Mouse (Mus musculus) E14TG2a.4 (cell line): ENCODE measurements around the gene Tmem59l.
"Not testable (repeated sequence)": the region's sequence is repeated elsewhere in the genome, so short reads cannot be mapped to it uniquely, and the experiment has no call there.

Experiments used
- H3K27me3 ChIP-seq: 2 replicates; pipeline ENCODE4 v1.6.1; 2014; ENCODE audit warnings: low read length, control low read depth; ENCODE audit not compliant: insufficient read depth
- H3K36me3 ChIP-seq: 2 replicates; pipeline ENCODE4 v1.6.1; 2014; ENCODE audit warnings: low read length, control low read depth; ENCODE audit not compliant: insufficient read depth
- H3K4me1 ChIP-seq: replicated peaks from 2 replicates; pipeline ENCODE4 v1.6.1; 2014; ENCODE audit warnings: low read depth, low read length, control low read depth
- H3K4me3 ChIP-seq: replicated peaks from 2 replicates; pipeline ENCODE4 v1.5.1; 2014; ENCODE audit warnings: mild to moderate bottlenecking, low read length
- H3K9me3 ChIP-seq: 2 replicates; pipeline ENCODE4 v1.6.1; 2014; ENCODE audit warnings: low read length, control low read depth
- CTCF ChIP-seq: conservative IDR thresholded peaks from 2 replicates; pipeline ENCODE4 v1.5.1; 2014; ENCODE audit warnings: low read length
- NANOG ChIP-seq: IDR thresholded peaks from 2 replicates; pipeline ENCODE4 v1.6.1; 2014; ENCODE audit warnings: borderline replicate concordance, low read length, mixed read lengths
- POU5F1 ChIP-seq: IDR thresholded peaks from 2 replicates; pipeline ENCODE4 v1.6.1; 2014; ENCODE audit warnings: low read length, borderline replicate concordance

The Tmem59l gene

DNA sequence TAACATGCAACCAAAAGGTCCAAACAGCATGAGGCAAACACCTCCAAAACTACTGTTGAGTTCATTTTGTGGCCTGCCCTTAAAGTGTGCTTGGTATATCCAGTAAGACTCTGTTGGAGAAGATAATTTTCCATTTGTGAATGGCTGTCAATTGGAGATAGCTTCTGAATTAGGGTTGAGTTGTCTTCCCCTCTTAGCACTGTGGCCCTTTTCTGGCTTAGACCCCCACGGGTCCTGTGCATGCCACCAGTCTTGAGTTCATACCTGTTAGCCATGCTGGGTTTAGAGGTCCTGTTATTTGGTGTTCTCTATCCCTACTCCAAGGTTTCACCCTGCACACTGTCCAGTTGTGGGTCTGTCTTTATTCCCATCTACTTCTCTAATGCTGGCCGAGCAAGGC, 24.6 kb upstream of the Tmem59l start:
- Histone ChIP-seq H3K4me3 (peak overlapping the region; percentile 97), H3K36me3 (peaks cover 79% of the 10 kb centered on the region), H3K27me3 (no peaks in the 10 kb centered on the region), H3K4me1 (peaks cover 73% of the 10 kb centered on the region), H3K9me3 (no peaks in the 10 kb centered on the region)
- TF ChIP-seq CTCF (no peak), NANOG (no peak), POU5F1 (no peak)

DNA sequence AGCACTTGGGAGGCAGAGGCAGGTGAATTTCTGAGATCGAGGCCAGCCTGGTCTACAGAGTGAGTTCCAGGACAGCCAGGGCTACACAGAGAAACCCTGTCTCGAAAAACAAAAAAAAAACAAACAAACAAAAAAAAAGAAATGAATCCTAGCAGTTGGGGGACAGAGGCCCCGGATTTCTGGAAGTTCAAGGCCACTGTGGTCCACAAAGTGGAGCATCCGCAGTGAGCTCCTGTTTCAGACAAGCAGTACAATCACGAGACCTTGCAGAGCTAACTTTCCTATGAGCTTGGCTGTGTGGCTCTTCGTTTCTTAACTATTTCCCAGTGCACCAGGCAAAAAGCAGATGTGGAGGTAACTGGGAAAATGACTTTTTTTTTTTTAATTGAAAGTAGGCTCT, 24.0 kb upstream of the Tmem59l start:
- H3K4me3 ChIP-seq: peak overlapping the region; percentile 97
- H3K36me3 ChIP-seq: peaks cover 73% of the 10 kb centered on the region
- H3K9me3 ChIP-seq, H3K27me3 ChIP-seq: not testable (repeated sequence)
- peaks cover 68% of the 10 kb centered on the region for H3K4me1 ChIP-seq

DNA sequence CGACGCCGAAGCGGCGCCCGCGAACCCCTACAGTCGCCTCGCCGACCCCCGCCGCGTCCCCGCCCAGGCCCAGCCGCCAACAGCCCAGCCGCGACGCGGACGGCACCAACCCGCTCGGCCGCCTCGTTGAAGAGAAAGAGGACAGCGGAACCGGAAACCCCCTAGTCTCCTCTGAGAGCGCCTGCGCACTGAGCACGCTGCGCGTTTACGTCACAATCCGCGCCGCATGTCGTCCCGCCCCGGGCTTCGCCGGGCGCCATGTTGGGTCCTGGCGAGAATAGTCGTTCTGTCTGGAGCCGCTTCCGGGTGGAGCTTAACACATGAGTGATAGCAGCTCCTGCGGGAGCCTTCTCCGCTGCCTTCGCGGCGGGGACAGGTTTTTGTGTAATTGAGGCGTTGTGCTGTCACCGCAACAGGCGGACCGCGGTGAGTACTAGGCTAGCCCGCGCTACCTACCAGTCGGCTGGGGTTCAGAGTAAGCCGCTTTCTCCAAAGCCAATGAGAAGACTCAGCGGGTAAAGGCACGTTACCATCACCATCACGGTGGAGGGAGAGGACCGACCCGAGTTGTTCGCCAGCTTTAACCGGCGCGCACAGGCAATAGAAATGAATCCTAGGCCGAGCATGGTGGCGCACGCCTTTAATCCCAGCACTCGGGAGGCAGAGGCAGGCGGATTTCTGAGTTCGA, 23.2 kb upstream of the Tmem59l start, which contains the start of gene Uba52:
Gene Uba52, minus strand, starts transcription at position 574 of the 688 bp plus-strand sequence.
- Histone ChIP-seq H3K27me3 (no peaks in the 10 kb centered on the region), H3K9me3 (no peaks in the 10 kb centered on the region), H3K4me3 (peak within 1 kb of the TSS; percentile 97), H3K36me3 (peaks cover 68% of the 10 kb centered on the region), H3K4me1 (peaks cover 71% of the 10 kb centered on the region)
- TF ChIP-seq CTCF (no peak), POU5F1 (no peak), NANOG (no peak)

DNA sequence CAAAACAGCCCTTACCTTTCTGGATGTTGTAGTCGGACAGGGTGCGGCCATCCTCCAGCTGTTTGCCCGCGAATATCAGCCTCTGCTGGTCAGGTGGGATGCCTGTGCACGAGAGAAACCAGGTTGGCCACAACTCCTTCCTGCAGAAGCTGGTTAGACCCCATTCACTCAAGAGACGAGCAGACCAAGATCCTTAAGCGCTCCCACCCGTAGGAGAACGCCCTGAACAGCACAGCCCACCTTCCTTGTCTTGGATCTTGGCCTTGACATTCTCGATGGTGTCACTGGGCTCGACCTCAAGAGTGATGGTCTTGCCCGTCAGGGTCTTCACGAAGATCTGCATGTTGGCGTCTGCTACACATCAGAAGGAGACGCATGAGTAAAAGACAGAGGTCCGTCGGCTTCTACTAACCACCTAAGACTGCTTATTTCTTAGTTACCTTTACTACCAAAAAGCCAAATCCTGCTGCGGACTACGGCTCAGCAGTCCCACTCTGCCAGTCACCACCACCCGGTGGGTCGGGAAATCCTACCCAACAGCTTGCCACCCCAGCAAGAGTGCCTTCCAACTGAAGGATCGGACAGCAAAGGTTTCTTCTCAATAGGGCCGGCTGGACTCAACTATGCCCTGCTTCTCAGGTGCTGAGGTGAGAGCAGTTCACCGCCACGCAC, 22.3 kb upstream of the Tmem59l start:
- peak overlapping the region; percentile 97 for H3K4me3 ChIP-seq
- H3K9me3 ChIP-seq: no peaks in the 10 kb centered on the region
- no peak for TF ChIP-seq POU5F1
- TF ChIP-seq CTCF: no peak
- TF ChIP-seq NANOG: no peak
- peaks cover 68% of the 10 kb centered on the region for H3K36me3 ChIP-seq
- peaks cover 72% of the 10 kb centered on the region for H3K4me1 ChIP-seq
- H3K27me3 ChIP-seq: peaks cover 2% of the 10 kb centered on the region

DNA sequence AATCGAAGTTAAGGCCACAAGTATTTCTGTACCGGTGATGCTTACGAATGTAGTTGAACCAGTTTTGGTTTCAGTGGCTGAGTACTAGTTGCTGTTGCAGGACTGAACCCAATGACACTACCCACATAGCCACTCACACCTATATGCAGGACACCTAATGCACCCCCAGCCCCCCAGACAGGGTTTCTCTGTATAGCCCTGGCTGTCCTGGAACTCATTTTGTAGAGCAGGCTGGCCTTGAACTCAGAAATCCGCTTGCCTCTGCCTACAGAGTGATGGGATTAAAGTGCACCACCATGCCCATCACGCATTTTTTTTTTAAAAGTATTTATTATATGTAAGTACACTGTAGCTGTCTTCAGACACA, 19.9 kb upstream of the Tmem59l start:
- TF ChIP-seq POU5F1 (no peak), CTCF (no peak), NANOG (no peak)
- H3K36me3 ChIP-seq: peaks cover 54% of the 10 kb centered on the region
- peak overlapping the region; percentile 85 for H3K4me3 ChIP-seq
- H3K4me1 ChIP-seq: peaks cover 70% of the 10 kb centered on the region
- H3K27me3 ChIP-seq: peaks cover 23% of the 10 kb centered on the region
- no peaks in the 10 kb centered on the region for H3K9me3 ChIP-seq

DNA sequence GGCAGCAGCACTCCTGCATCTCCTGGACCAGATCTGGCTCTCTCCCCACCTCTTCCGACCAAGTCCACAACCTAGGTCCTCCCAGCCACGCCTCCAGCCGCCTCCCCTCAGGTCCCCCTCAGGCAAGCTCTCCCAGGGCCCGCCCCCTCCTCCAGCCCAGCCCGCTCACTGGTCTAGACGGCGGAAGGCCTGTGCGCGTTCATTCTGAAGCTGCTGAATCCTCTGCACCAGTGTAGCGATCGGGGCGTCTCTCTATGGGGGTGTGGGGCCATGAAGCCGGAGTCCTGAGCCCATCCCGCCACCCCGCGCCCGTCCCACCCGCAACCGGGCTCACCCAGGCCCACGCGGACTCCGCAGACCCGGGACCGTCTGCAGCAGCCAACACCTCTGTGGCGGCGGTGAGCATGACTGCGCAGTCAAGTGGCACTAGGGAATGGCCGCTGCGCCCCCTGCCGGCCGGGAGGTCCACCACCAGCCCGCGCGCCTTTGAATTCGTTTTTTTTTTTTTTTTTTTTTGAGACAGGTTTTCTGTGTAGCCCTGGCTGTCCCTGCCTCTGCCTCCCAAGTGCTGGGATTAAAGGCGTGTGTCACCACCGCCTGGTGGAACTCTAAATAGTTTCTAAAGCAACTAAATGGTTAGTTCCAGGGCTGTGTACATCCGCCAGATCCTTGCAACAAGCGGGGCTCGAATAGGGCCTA, 19.3 kb upstream of the Tmem59l start, which contains the start of gene Rex1bd:
Gene Rex1bd, minus strand, starts transcription at position 425 of the 699 bp plus-strand sequence.
- no peak for TF ChIP-seq POU5F1
- TF ChIP-seq NANOG: no peak
- peak; percentile 59 for TF ChIP-seq CTCF
- Histone ChIP-seq H3K36me3 (peaks cover 49% of the 10 kb centered on the region), H3K4me3 (peak within 1 kb of the TSS; percentile 97), H3K27me3 (peaks cover 28% of the 10 kb centered on the region), H3K4me1 (peaks cover 70% of the 10 kb centered on the region), H3K9me3 (no peaks in the 10 kb centered on the region)

DNA sequence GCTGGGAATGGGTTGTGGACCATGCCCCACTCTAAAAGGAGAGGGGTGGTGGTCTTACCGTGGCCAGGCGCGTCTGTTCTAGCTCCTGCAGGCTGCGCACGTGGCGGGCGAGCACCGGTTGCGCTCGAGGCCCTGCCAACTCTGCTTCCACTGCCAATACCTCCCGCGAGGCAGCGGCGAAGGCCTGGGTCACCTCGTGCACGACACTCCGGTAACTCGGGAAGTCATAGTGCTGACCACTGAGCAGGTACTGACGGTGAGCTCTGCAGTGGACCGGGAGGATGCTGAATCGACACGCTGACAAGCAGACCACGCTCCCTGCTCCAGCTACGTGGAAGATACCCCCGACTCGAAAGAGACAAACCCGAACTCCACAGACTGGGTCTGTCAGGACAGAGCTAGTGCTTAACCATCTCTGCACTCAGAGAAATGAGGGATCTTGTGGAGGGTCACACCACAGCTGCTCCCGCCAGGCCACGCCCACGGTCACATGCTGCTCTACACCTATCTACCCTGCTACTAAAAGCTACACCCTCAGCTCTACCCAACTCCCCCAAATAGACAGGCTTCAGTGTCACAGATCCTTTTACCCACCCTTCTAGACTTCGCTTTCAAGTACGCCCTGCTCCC, 18.7 kb upstream of the Tmem59l start:
- Histone ChIP-seq H3K27me3 (peaks cover 35% of the 10 kb centered on the region), H3K9me3 (no peaks in the 10 kb centered on the region), H3K4me1 (peaks cover 73% of the 10 kb centered on the region), H3K36me3 (peaks cover 48% of the 10 kb centered on the region), H3K4me3 (peak overlapping the region; percentile 85)
- TF ChIP-seq NANOG (no peak), POU5F1 (no peak), CTCF (no peak)

DNA sequence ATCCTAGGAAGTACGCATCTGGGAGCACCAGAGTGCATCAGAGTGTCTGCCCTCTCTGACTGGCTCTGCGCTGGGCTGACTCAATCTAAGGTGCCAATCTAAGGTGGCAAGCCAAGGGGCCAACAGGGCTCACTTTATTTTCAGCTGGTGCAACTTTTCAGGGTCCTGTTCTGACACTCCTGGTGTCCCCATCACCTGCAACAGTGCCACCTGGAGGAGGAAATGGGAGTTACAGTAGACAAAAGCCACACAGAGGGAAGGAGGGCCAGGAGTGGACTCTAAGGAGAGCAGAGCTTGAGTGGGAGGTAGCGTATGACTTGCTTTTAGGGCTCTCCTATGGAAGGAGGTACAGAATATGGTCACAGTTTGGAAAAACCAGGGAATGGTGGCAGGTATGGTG, 17.7 kb upstream of the Tmem59l start:
- Histone ChIP-seq H3K4me3 (peak overlapping the region; percentile 85; the same call in 1 of the 2 replicates), H3K9me3 (no peaks in the 10 kb centered on the region), H3K4me1 (peaks cover 80% of the 10 kb centered on the region), H3K36me3 (peaks cover 48% of the 10 kb centered on the region), H3K27me3 (peaks cover 45% of the 10 kb centered on the region)
- TF ChIP-seq NANOG: no peak
- TF ChIP-seq CTCF: peak; percentile 90

DNA sequence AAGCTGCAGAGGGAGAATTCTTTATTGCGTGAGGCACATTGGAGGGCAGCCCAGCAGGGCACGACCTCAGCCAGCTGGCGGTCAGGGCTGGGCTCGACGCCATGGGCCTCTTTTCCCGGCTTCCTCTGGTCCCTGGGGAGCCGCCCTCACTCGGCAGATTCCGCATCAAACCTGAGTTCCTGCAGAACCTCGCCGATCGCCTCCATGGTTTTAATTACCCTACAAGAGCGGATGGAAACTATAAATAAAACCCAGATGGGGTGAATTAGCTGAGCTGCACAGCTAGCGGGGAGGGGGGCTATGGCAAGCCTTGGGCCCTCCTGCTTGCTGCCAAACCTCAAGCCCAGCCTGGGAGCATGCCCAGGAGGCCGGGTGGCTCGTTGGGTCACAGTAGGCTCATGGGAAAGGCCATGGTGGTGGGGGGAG, 17.1 kb upstream of the Tmem59l start:
- H3K4me3 ChIP-seq: no peak overlapping the region
- H3K27me3 ChIP-seq: peaks cover 50% of the 10 kb centered on the region
- peaks cover 44% of the 10 kb centered on the region for H3K36me3 ChIP-seq
- H3K9me3 ChIP-seq: no peaks in the 10 kb centered on the region
- TF ChIP-seq CTCF (no peak), NANOG (no peak)
- H3K4me1 ChIP-seq: peaks cover 80% of the 10 kb centered on the region
